In the genomic region with DNA sequence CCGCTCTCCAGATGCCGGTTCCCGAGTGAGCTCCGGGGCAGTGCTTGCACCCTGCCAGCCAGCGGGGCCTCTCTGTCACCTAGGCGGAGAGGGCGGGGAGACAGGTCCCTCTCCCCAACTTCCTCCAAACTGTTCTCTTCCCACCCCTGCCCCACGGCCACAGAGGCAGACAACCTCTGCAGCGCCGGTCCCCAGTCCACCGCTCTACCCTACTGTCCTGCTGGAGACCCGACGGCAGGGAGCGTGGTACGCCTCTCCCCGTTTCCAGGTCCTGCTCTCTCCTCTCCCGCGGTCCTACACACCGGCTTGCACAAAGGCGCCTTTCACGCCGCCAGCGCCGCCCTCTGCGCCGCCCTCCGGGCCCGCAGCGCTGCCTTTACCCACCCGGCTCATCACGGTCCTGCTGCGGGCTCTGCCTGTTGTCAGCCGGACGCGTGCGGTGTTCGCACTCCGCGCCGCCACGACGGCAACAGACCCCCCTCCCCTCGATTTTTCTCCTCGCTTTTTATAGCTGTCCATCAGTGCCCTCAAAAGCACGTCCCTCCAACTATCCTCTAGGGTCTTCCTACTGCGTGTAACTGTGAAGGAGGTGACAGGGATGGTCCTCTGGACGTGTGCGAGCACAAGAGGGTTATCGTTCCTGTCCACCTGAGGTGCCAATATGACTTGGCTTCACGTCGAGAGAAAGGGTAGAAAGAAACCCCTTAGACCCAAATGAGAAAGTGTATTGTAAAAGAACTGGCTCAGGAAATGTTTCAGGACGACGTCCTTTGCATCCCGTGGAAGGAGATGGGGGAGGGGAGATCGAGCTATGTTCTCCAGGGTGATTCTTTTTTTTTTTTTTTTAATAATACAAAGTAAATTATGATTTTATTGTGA, we compare ENCODE assay signal across 9 mouse cellular contexts. TPM values are rescaled to one million over a fixed set of nuclear protein-coding genes. Genes with fewer than 3 reads are reported as not detected.
DNase-seq lines count a peak whose midpoint lies in the region; ATAC-seq lines count a peak whose summit lies in the region.
"Had no signal": no experiment of that assay in that cellular context is flagged by ENCODE, and none has a peak within 500 bp of the region (broad histone marks: within the 10 kb centered on the region; RNA-seq: fewer than 3 reads in every experiment).

A gene (minus strand): TSS at position 274 of the 879 bp plus-strand sequence.

- H3K4me1 ChIP-seq in forebrain, embryonic 10.5 days, result peaks cover 41% of the 10 kb centered on the region

- intact Hi-C loops in heart, postnatal 14 days (cut with DNase I), result no loop called here

- peak within 1 kb of the TSS; percentile 90 for H3K27ac ChIP-seq in forebrain, embryonic 10.5 days

- no peaks in the 10 kb centered on the region for H3K36me3 ChIP-seq in forebrain, embryonic 10.5 days (replicated peaks)

- no peaks in the 10 kb centered on the region; the same call in 1 of the 2 replicates for H3K9me3 ChIP-seq in forebrain, embryonic 10.5 days

- peak in 1 of 2 experiments; percentile 26 for DNase-seq in layer of hippocampus, adult 18-20 months (ENCODE audit: low spot score in 2 of 2)
- no peak for DNase-seq in layer of hippocampus, adult 9-10 months (ENCODE audit: low spot score)
- peak; percentile 55 for DNase-seq in adrenal gland, adult 2 months
- peak; percentile 65 for DNase-seq in forebrain, embryonic 10.5 days (ENCODE audit: extremely low spot score, low spot score)
- DNase-seq in heart, postnatal 14 days, result peak; percentile 49 to 57
- DNase-seq in layer of hippocampus, adult 8-10 months (ENCODE audit: low spot score in 2 of 2), result no peak
- no peak for DNase-seq in c-Kit-positive CD71-positive TER-119-positive erythroid progenitor cells, embryonic 14.5 days (ENCODE audit: low spot score)

- ATAC-seq in megakaryocyte-erythroid progenitor cell, adult 5-6 weeks (replicated peaks; ENCODE audit: low FRiP score, low TSS enrichment, poor library complexity, severe bottlenecking), result peak; percentile 44

- H3K4me3 ChIP-seq in forebrain, embryonic 10.5 days, result peak within 1 kb of the TSS; percentile 72

- peaks cover 24% of the 10 kb centered on the region for H3K27me3 ChIP-seq in forebrain, embryonic 10.5 days (ENCODE audit: poor library complexity, severe bottlenecking)

- WGBS in forebrain, embryonic 10.5 days, result under 1% methylated on average over 55 of the region's 55 CpGs

RNA-seq across cellular contexts. Expression of the gene that starts here (rescaled TPM):
- total RNA-seq in layer of hippocampus, adult 18-20 months (2021), result 10 to 100 TPM; 83.6 to 84.4 TPM
- 10 to 100 TPM; 12.3 to 16.4 TPM for total RNA-seq in adrenal gland, adult 2 months (2021)
- polyA plus RNA-seq in adrenal gland, adult 2 months (2012; rRNA removed), result 60.9 and 81.7 TPM in 2 replicates
- polyA plus RNA-seq in forebrain, embryonic 10.5 days (2016; fragmentation: Nextera tagmentation; extraction: Ambion mirVana), result 14.0 and 16.6 TPM in 2 replicates
- 10 to 100 TPM; 26.4 to 28.8 TPM for total RNA-seq in heart, postnatal 14 days (2021)
- total RNA-seq in layer of hippocampus, adult 8-10 months (2022), result 10 to 100 TPM; 71.9 to 79.8 (median 75.3) TPM
- not detected in 2 replicates for total RNA-seq in megakaryocyte-erythroid progenitor cell, adult 5-6 weeks (2014; fragmentation: Nextera tagmentation)
- 0.38 TPM in 1 of 2 replicates, not detected in the other for total RNA-seq in megakaryocyte-erythroid progenitor cell, adult 5-6 weeks (2017)
- total RNA-seq: MEL had no signal

Comparison
In these comparisons a context has a peak if more than half of its experiments do, and no peak if none do; other contexts are left out.
1. RNA of the gene that starts here (total RNA-seq): 83.6 to 84.4 TPM in layer of hippocampus, adult 18-20 months, 71.9 to 79.8 TPM in layer of hippocampus, adult 8-10 months, 26.4 to 28.8 TPM in heart, postnatal 14 days and 12.3 to 16.4 TPM in adrenal gland, adult 2 months; 0.38 TPM in megakaryocyte-erythroid progenitor cell, adult 5-6 weeks; every median in the first group is over 4 times any median in the second.
2. Peak in ATAC-seq in megakaryocyte-erythroid progenitor cell, adult 5-6 weeks; RNA of the gene not detected or under 1 TPM.
3. DNase-seq: peak in adrenal gland, adult 2 months (single experiment), forebrain, embryonic 10.5 days (single experiment) and heart, postnatal 14 days (2 of 2); none in layer of hippocampus, adult 9-10 months (single experiment), layer of hippocampus, adult 8-10 months (0 of 2) and c-Kit-positive CD71-positive TER-119-positive erythroid progenitor cells, embryonic 14.5 days (single experiment).